Mouse (Mus musculus) kidney, embryonic 14.5 days (tissue): ENCODE data around the gene Rras. TPM values are rescaled to one million over a fixed set of nuclear protein-coding genes. Genes with fewer than 3 reads are reported as not detected.
A peak's percentile ranks its signal among the peaks of the same experiment; 100 is the strongest.

Experiments used
- ATAC-seq: fragments of 200-750 bp; cut with Nextera tagmentation; 2 replicates; pipeline ENCODE4 v1.8.0; 2017; ENCODE audit warnings: moderate number of reproducible peaks, mild to moderate bottlenecking, moderate TSS enrichment, moderate library complexity; ENCODE audit not compliant: low FRiP score, low TSS enrichment
- H3K27ac ChIP-seq: fragments of 300-500 bp; sonication (generic); 2 replicates; pipeline ENCODE4 v1.5.1; 2014; ENCODE audit warnings: low read depth, mild to moderate bottlenecking, low read length, moderate library complexity, mixed read lengths
- H3K27me3 ChIP-seq: fragments of 300-500 bp; sonication (generic); 2 replicates; pipeline ENCODE4 v1.6.1; 2014; ENCODE audit warnings: mild to moderate bottlenecking, low read length; ENCODE audit not compliant: control insufficient read depth, insufficient read depth
- H3K36me3 ChIP-seq: fragments of 300-500 bp; sonication (generic); 2 replicates; pipeline ENCODE4 v1.6.1; 2014; ENCODE audit warnings: low read length, mixed read lengths; ENCODE audit not compliant: control insufficient read depth, insufficient read depth
- H3K4me1 ChIP-seq: fragments of 300-500 bp; sonication (generic); 2 replicates; pipeline ENCODE4 v1.6.1; 2014; ENCODE audit warnings: low read length, mixed read lengths; ENCODE audit not compliant: control insufficient read depth, insufficient read depth
- H3K4me2 ChIP-seq: fragments of 300-500 bp; sonication (generic); replicated peaks from 2 replicates; pipeline ENCODE4 v1.6.1; 2014; ENCODE audit warnings: low read depth, mild to moderate bottlenecking, low read length
- H3K4me3 ChIP-seq: fragments of 300-500 bp; sonication (generic); 2 replicates; pipeline ENCODE4 v1.5.1; 2014; ENCODE audit warnings: mild to moderate bottlenecking, low read length
- H3K9ac ChIP-seq: fragments of 300-500 bp; sonication (generic); 2 replicates; pipeline ENCODE4 v1.6.1; 2014; ENCODE audit warnings: low read depth, mild to moderate bottlenecking, low read length, moderate library complexity
- H3K9me3 ChIP-seq: fragments of 300-500 bp; sonication (generic); 2 replicates; pipeline ENCODE4 v1.6.1; 2016; ENCODE audit warnings: low read length; ENCODE audit not compliant: control insufficient read depth
- WGBS: fragments of 180-500 bp; shearing (Covaris S2); extraction: QIAGEN DNeasy Blood & Tissue Kit; methylation state at CpG from one replicate; pipeline ENCODE4 v1.1.7; 2014; 5-methylcytosine and 5-hydroxymethylcytosine counted together
- polyA plus RNA-seq: library from polyadenylated mRNA; unstranded; fragments of >200 nt; fragmentation: Nextera tagmentation; extraction: Ambion mirVana; gene quantifications from 2 replicates; pipeline ENCODE4 v1.2.1, GENCODE M21; 2014

Gene Rras
- polyA plus RNA-seq, 1 experiment from 2014 or later, result 31.8 TPM

- Histone ChIP-seq H3K9me3 (no peaks in the 10 kb centered on the region), H3K4me3 (no peak overlapping the region), H3K4me2 (no peak overlapping the region), H3K36me3 (peaks cover 96% of the 10 kb centered on the region), H3K27me3 (no peaks in the 10 kb centered on the region), H3K9ac (no peak overlapping the region), H3K4me1 (no peaks in the 10 kb centered on the region), H3K27ac (no peak overlapping the region)
- WGBS, result 96% methylated on average over 30 of the region's 30 CpGs
- ATAC-seq, result no peak
Observed at GRCm38 (mm10) chr7:45007846-45008245, 9.9 kb upstream of the Rras start.

GRCm38 (mm10) chr7:45008411-45008810, 9.3 kb upstream of the Rras start:
- H3K4me2 ChIP-seq, result no peak overlapping the region
- no peak overlapping the region for H3K9ac ChIP-seq
- H3K4me1 ChIP-seq, result no peaks in the 10 kb centered on the region
- no peaks in the 10 kb centered on the region for H3K27me3 ChIP-seq
- H3K36me3 ChIP-seq, result peaks cover 96% of the 10 kb centered on the region
- no peak for ATAC-seq
- no peak overlapping the region for H3K27ac ChIP-seq
- 93% methylated on average over 19 of the region's 19 CpGs for WGBS
- no peak overlapping the region for H3K4me3 ChIP-seq
- H3K9me3 ChIP-seq, result no peaks in the 10 kb centered on the region

- Histone ChIP-seq H3K4me1 (peaks cover 9% of the 10 kb centered on the region; the same call in 1 of the 2 replicates), H3K36me3 (peaks cover 67% of the 10 kb centered on the region), H3K27me3 (no peaks in the 10 kb centered on the region), H3K4me2 (no peak overlapping the region), H3K9ac (no peak overlapping the region), H3K4me3 (no peak overlapping the region), H3K9me3 (no peaks in the 10 kb centered on the region), H3K27ac (no peak overlapping the region)
- WGBS, result 97% methylated on average over 6 of the region's 6 CpGs
- no peak for ATAC-seq
Observed at GRCm38 (mm10) chr7:45012011-45012410, 5.8 kb upstream of the Rras start.

GRCm38 (mm10) chr7:45012824-45013223, 4.9 kb upstream of the Rras start:
- no peak for ATAC-seq
- no peak overlapping the region for H3K9ac ChIP-seq
- no peaks in the 10 kb centered on the region for H3K27me3 ChIP-seq
- 92% methylated on average over 4 of the region's 4 CpGs for WGBS
- H3K4me1 ChIP-seq, result peaks cover 9% of the 10 kb centered on the region; the same call in 1 of the 2 replicates
- H3K4me3 ChIP-seq, result no peak overlapping the region
- no peak overlapping the region for H3K27ac ChIP-seq
- no peaks in the 10 kb centered on the region for H3K9me3 ChIP-seq
- H3K4me2 ChIP-seq, result no peak overlapping the region
- peaks cover 59% of the 10 kb centered on the region for H3K36me3 ChIP-seq

GRCm38 (mm10) chr7:45013366-45014095, 4.2 kb upstream of the Rras start:
- Histone ChIP-seq H3K4me3 (no peak overlapping the region), H3K4me2 (no peak overlapping the region), H3K27me3 (no peaks in the 10 kb centered on the region), H3K27ac (no peak overlapping the region), H3K9ac (no peak overlapping the region), H3K4me1 (peaks cover 10% of the 10 kb centered on the region; the same call in 1 of the 2 replicates), H3K36me3 (peaks cover 52% of the 10 kb centered on the region), H3K9me3 (no peaks in the 10 kb centered on the region)
- no peak for ATAC-seq
- WGBS, result 93% methylated on average over 16 of the region's 16 CpGs

GRCm38 (mm10) chr7:45014096-45014451, 3.7 kb upstream of the Rras start:
- Histone ChIP-seq H3K4me1 (peaks cover 15% of the 10 kb centered on the region; the same call in 1 of the 2 replicates), H3K27ac (no peak overlapping the region), H3K9ac (peak overlapping the region; percentile 14; the same call in 1 of the 2 replicates), H3K4me2 (no peak overlapping the region), H3K36me3 (peaks cover 47% of the 10 kb centered on the region), H3K4me3 (no peak overlapping the region), H3K9me3 (no peaks in the 10 kb centered on the region), H3K27me3 (no peaks in the 10 kb centered on the region)
- no peak for ATAC-seq
- 96% methylated on average over 3 of the region's 3 CpGs for WGBS

GRCm38 (mm10) chr7:45015344-45015956, 2.3 kb upstream of the Rras start:
- Histone ChIP-seq H3K36me3 (peaks cover 33% of the 10 kb centered on the region), H3K9me3 (no peaks in the 10 kb centered on the region), H3K4me2 (peak overlapping the region; percentile 83), H3K27me3 (no peaks in the 10 kb centered on the region), H3K4me3 (peak overlapping the region; percentile 84), H3K27ac (peak overlapping the region; percentile 81), H3K9ac (peak overlapping the region; percentile 98), H3K4me1 (peaks cover 20% of the 10 kb centered on the region; the same call in 1 of the 2 replicates)
- ATAC-seq, result no peak
- whole genome bisulfite sequencing, result under 1% methylated on average over 20 of the region's 20 CpGs

- WGBS, result under 1% methylated on average over 69 of the region's 69 CpGs
- Histone ChIP-seq H3K4me2 (peak within 1 kb of the TSS; percentile 83), H3K4me1 (peaks cover 20% of the 10 kb centered on the region; the same call in 1 of the 2 replicates), H3K9me3 (no peaks in the 10 kb centered on the region), H3K27ac (peak within 1 kb of the TSS; percentile 99), H3K27me3 (no peaks in the 10 kb centered on the region), H3K9ac (peak within 1 kb of the TSS; percentile 98), H3K36me3 (peaks cover 28% of the 10 kb centered on the region), H3K4me3 (peak within 1 kb of the TSS; percentile 84)
- ATAC-seq, result peak; percentile 90
Observed at GRCm38 (mm10) chr7:45015957-45016612, 1.7 kb upstream of the Rras start, which contains the start of gene Scaf1. TSS of gene Scaf1 (minus strand) at chr7:45016363.
